Mouse (Mus musculus): Measurements from ENCODE around the gene Eya2.
"Not testable (repeated sequence)": the region's sequence is repeated elsewhere in the genome, so short reads cannot be mapped to it uniquely, and the experiment has no call there.

Gene Eya2

DNA sequence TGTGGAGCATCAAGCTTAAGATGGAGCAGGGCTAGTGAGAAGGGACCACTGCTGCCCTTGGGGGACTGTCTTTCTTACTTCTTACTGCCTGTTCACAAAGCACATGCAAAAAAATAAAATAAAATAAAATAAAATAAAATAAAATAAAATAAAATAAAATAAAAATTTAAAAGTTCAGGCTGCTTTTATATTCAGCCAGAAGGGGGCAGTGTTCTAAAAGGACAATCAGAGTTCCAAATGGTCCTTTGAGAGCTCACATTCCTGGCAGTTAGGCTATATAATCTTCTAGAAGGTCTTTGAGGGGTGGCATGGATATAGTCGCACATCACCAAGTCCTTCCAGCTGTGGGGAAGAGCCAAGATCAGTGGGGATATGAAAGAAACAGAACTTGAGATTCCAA, 191.6 kb downstream of the Eya2 start:
- no peak for DNase-seq

GRCm38 (mm10) chr2:165788005-165788404, 193.2 kb downstream of the Eya2 start:
- DNase-seq, result peak; percentile 16 to 30

GRCm38 (mm10) chr2:165788796-165789195, 194.0 kb downstream of the Eya2 start:
- no peak for DNase-seq

DNA sequence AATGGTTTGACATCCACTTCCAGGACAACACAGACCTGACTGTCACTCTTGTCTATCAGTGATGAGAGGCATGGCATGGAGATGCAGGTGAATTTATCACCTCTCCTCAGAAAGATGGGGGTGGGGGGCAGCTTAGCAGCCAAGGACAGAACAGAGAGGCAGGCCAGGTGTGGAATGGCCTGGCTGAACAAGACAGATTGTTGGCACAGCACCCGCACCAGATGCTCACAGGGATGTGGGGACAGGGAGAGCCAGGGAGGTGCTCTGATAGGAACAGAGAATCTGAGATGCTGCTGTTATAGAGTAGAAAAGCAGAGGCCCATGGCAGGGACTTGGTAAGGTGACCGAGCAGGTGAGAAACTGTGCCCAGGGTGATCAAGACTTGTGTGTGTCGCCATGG, 194.8 kb downstream of the Eya2 start:
- no peak for DNase-seq

DNA sequence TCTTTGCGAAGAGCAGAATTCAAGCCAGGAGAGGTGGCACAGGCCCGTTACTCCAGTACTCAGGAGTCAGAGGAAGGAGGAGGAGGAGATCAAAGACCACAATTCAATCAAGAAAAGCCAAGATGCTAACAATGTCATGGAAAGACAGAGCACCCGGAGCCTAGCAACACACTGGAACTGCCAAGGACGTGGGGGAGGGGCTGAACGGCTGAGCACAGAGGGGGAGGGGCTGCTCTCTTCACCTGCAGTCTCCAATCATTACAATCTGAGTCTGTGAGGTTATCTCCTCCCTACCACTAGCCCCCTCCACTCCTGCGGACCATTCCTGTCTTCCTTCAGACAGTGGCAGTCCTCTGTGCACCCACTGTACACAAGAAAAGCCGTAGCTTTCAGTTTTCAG, 196.2 kb downstream of the Eya2 start:
- DNase-seq, result no peak

DNA sequence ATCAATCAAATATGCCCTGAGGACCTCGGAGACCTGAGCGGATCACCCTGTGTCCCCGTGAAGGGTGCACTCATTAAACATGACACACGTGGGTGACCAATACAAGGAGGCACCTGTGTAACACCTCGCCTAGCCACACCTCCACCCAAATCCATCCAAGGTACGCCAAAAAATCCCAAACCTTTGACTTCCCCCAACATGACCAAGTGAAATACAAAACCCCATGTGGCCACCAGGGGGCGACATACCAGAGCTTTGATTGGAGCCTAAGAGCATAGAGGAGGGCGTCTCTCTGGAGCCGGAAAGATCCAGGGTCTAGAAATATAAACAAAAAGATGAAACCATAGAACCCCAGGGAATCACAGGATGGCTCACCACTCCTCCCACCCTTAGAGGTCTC, 196.8 kb downstream of the Eya2 start:
- peak; percentile 20 to 67 for DNase-seq

DNA sequence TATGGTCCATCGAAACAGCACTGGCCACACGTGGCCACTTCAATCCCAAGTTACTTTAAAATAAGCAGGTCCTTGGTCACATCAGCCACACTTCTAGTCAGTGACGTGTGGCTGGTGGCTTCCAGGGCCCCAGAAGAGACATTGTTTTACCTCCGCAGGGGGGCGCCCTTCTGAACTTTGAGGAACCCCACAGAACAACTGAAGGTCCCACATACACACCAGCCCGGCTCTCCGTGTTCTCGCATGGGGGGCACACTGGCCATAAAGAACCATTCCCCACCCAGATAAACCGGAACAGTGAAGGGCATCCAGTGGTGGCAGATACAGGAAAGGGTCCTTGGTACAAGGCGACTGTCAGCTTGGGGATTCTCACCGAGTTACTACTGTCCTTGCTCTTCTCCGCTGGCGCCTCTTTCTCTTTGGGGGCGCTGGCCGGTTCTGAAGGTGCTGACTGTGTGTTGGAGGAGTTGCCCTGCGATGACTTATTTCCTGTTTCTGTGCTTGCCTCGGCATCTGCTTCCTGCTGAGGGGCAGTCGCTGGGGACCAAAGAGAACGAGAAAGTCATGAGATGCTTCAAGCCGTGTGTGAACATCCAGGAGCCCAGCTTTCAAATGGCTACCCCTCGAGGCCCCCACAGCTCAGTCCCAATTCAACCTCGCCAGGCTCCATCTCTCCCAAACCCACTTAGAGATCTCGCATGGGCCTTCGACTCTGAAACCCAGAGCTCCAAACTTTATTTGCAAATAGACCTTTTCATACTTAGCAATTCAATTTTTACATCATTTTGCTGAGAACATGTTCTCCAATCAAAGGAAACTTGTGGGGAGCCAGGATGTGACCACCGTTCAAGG, 197.8 kb downstream of the Eya2 start:
- peak; percentile 22 to 29 for DNase-seq

DNA sequence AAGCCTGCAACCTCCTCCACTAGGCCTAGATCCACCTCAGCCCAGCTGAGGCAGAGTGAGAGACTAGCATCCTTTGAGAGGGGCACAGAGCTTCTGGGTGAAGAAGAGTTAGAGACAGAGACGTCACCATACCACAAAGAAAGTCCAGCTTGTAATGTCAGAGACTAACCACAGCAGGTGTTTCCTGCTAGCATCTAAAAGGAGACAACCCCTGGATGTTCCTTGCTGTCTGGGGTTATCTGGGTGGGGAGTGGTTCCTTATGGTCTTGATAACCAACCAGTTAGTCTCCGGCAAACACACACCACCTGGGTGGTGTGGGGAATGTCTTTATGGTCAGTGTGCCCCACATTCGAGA, 198.4 kb downstream of the Eya2 start:
- no peak for DNase-seq

DNA sequence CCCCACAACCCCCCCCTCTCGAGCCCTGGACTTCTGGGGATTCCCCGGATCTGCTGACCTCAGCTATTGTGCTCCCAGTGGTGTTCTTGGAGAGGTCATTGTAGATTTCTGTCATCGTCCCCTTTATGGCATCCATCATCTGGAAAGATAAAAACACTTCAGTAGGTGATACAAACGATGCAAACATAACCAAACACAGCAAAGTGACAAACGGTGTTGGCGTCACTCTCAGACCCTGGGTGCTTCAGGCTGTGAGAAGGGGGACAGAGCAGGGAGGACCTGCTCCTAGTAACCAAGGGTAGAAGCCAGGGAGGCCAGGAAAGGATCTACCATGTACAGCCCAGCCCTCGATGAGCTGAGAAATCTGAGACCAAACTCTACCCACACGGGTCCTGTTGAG, 203.0 kb downstream of the Eya2 start:
- DNase-seq, result no peak

DNA sequence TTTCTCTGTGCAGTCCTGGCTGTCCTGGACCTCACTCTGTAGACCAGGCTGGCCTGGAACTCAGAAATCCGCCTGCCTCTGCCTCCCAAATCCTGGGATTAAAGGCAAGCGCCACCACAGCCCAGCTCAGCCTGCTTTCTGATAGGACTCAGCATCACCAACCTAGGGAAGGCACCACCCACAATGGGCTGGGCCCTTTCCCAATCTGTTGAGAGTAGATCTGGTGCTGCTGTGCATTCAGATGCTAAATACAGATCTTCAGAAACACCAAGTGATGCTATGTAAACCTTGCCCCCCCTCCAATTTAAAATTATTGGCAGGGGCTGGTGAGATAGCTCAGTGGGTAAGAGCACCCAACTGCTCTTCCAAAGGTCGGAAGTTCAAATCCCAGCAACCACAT, 205.3 kb downstream of the Eya2 start:
- DNase-seq, result not testable (repeated sequence)

GRCm38 (mm10) chr2:165808179-165808975, 213.5 kb downstream of the Eya2 start:
- DNase-seq, result no peak

GRCm38 (mm10) chr2:165809091-165809490, 214.3 kb downstream of the Eya2 start:
- DNase-seq, result no peak

- DNase-seq, result no peak
Measured at GRCm38 (mm10) chr2:165809901-165810477, 215.2 kb downstream of the Eya2 start.

DNA sequence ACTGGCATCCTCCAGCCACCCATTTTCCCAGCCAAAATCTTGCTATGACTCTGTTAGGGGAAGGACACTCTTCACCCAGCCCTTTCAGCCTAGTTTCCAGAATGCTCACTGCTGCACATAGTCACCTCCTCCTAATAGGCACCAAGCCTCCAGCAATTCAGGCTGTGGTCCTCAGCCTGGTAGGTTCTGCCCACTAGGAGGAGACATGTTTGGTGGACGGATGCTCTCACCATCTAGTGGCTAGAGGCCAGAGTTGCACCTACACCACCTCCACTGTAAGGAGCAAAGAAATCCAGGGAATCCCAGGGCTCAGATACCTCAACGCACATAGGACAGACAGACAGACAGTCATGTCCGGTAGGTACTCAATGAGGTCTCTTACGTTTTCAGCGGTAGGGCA, 216.7 kb downstream of the Eya2 start:
- DNase-seq, result peak; percentile 25 to 50

DNA sequence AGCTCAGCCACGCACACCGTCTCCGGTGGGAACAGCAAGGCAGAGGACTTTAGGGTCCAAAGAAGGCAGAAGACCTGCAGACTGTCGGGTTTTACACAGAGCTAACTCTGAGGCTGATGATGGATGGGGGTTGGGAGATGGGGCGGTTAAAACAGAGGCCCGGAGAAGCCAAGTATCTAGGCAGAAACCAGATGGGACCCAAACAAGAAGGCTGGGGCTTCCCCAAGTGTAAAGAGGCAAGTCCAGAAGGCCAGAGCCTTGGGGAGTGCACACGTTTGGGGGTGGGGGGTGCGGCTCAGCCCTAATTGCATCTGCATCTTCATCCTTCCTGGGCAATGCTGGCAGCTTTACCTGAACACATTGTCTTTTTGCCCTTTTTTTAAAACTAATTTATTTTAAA, 218.1 kb downstream of the Eya2 start:
- DNase-seq, result no peak

DNA sequence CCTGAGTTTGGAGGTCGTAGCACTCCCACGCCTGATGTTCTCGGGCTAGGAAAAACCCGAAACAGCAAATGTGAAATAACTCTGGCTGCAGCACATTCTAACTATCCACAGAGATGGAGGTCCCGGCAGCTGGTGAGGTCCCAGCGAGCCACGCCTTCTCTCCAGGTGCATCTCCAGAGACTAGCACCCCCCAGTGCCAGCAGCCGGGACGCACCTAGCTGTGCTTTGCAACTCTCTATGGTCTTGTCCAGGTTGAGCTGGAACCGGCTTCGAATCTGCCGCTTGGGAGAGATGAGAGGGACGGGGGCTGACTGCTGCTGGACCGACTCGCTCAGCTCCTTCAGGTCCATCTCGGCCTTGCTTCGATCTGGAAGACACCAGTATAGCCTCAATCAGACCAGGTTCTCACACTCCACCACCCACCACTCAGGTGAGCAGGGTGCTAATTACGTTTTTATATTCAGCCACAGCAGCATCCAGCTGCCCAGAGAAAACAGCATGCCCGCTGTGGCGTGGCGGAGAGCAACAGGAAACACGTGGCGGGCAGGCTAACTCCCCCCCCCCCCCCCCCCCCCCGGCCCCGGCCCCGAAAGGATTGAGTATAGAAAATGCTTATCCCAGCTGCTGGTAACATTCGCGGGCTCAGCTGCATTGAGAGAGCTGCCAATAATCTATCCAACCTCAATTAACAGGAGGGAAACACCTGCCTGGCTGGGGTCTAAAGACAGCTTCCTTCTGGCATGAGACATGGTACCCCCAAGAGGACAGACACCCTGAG, 220.5 kb downstream of the Eya2 start:
- DNase-seq, result no peak

DNA sequence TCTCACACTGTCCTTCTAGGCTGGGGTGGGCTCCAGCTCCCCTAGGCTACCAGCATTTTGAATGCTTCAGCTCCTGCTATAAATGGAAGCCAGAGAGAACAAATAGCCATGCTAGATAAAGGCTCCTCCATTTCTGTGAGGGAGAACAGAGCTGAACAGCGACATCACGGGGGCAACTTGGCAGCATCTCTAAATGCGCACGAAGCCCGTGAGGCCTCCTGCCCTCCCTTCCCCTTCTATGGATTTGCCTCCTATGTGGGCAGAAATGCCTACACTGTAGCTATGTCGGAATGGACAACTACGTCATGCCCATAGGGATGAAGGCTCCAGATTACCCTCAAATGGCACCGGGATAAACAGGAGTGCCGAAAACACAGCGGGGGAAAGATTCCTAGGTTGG, 222.6 kb downstream of the Eya2 start:
- no peak for DNase-seq

GRCm38 (mm10) chr2:165818570-165818969, 223.7 kb downstream of the Eya2 start:
- no peak for DNase-seq

DNA sequence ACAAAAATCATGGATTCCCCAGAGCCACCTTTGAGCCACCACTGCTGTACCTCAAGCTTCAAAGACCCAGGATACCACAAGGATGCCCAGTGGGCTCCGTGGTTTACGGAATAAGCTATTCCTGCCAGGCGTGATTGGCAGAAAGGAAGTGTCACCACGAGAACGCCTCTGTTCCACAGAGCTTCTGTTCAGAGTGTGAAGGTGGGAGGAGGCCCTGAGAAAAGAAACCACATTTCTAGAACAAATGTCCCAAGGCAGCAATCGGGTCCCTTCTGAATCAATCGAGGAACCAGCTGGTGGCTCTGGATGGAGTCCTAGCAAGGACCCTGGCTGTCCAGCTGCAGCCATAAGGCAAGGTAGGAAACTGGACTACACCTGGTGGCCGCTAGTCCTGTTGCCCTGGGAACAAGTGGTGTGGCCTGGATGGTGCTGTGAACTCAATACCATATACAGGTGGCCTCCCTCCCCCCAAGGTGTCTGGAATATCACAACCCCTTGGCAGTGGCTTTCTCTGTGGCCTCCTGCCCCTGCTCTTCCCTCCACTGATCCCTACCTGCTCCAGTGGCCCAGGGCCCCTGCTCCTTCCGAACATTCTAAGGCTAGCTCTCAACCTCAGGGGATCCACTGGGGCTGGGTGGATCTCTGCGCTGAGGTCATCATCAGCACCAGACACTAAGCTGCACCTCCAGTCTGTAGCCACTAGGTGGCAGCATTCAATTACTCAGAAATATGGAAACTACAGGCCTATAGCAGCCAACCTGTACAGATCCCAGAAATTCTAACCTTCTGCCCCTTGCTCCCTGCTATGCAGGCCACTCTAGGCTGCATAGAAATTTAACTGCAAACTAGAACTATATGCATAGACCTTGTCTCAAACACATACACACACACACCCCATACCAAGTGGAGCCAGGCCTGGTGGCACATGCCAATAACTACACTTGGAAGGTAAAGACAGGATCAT, 224.4 kb downstream of the Eya2 start:
- peak in 1 of 2 experiments; percentile 49 for DNase-seq

- no peak for DNase-seq
Measured at GRCm38 (mm10) chr2:165820073-165820472, 225.2 kb downstream of the Eya2 start.

DNA sequence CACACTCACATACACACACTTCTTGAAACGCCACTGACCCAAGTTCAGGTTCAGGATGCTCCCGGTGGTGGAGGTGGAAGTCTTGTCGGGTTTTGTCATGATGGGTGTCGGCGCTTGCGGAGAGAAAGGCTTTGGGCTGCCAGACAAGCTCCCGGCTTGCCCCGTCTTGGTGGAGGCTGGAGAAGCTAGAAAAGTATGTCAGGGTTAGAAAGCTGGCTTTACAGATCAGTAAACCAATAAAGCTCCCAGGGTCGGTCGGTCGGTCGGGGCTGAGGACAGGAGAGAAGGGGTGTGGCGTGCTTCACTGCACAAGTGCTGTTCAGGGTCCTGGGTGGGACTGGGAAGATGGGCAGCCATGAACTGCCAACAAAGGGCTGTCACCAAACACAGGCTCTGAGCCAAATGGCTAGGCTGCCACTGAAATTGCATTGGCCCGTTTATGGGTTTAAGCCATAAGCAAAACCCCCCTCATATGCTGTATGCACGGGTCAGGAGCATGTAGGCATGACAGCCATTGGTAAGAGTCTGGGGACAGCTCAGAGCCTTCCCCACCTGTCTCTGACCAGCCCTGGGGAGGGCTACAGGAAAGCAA, 225.8 kb downstream of the Eya2 start:
- DNase-seq, result no peak

Measured in spleen, adult 18-20 months (tissue).